Mouse (Mus musculus) cerebellum, adult 2 months (tissue): ENCODE data around the gene Vill.

Experiments used
- CTCF ChIP-seq: fragments of 200-500 bp; IDR thresholded peaks from 2 replicates; pipeline ENCODE4 v1.5.1; 2011; ENCODE audit warnings: low read depth, mild to moderate bottlenecking, control low read depth, low read length, moderate library complexity, borderline replicate concordance; ENCODE audit not compliant: insufficient read depth
- POLR2A ChIP-seq: fragments of 200-500 bp; IDR thresholded peaks from 2 replicates; pipeline ENCODE4 v1.6.1; 2011; ENCODE audit warnings: low read length, control low read depth, borderline replicate concordance; ENCODE audit not compliant: insufficient read depth

GRCm38 (mm10) chr9:119102783-119103113, 50.2 kb downstream of the Vill start:
- TF ChIP-seq CTCF (no peak), POLR2A (no peak)
